Mouse (Mus musculus) limb, embryonic 14.5 days (tissue): ENCODE data around the gene Tnfaip8l2. TPM values are rescaled to one million over a fixed set of nuclear protein-coding genes. Genes with fewer than 3 reads are reported as not detected.

Source experiments
- ATAC-seq: fragments of 200-750 bp; cut with Nextera tagmentation; 2 replicates; pipeline ENCODE4 v1.8.0; 2017; ENCODE audit warnings: low read depth, moderate number of reproducible peaks, moderate TSS enrichment; ENCODE audit not compliant: low FRiP score
- DNase-seq: peaks from one replicate; pipeline ENCODE4 v3.0.0-alpha.2; 2015; ENCODE audit warnings: low spot score
- H3K27ac ChIP-seq: fragments of 300-500 bp; sonication (generic); replicated peaks from 2 replicates; pipeline ENCODE4 v1.5.1; 2014; ENCODE audit warnings: low read depth, mild to moderate bottlenecking, low read length, moderate library complexity, mixed read lengths
- H3K27me3 ChIP-seq: fragments of 300-500 bp; sonication (generic); 2 replicates; pipeline ENCODE4 v1.6.1; 2014; ENCODE audit warnings: low read length, mixed read lengths; ENCODE audit not compliant: control insufficient read depth, insufficient read depth
- H3K36me3 ChIP-seq: fragments of 300-500 bp; sonication (generic); 2 replicates; pipeline ENCODE4 v1.6.1; 2014; ENCODE audit warnings: mild to moderate bottlenecking, low read length, moderate library complexity, mixed read lengths; ENCODE audit not compliant: control insufficient read depth, insufficient read depth
- H3K4me1 ChIP-seq: fragments of 300-500 bp; sonication (generic); 2 replicates; pipeline ENCODE4 v1.6.1; 2014; ENCODE audit warnings: antibody characterized with exemption, low read length, mixed read lengths; ENCODE audit not compliant: control insufficient read depth, insufficient read depth
- H3K4me2 ChIP-seq: fragments of 300-500 bp; sonication (generic); replicated peaks from 2 replicates; pipeline ENCODE4 v1.6.1; 2014; ENCODE audit warnings: low read depth, mild to moderate bottlenecking, low read length, moderate library complexity; ENCODE audit not compliant: severe bottlenecking
- H3K4me3 ChIP-seq: fragments of 300-500 bp; sonication (generic); replicated peaks from 2 replicates; pipeline ENCODE4 v1.5.1; 2014; ENCODE audit warnings: low read length
- H3K9ac ChIP-seq: fragments of 300-500 bp; sonication (generic); 2 replicates; pipeline ENCODE4 v1.6.1; 2014; ENCODE audit warnings: mild to moderate bottlenecking, low read depth, low read length, moderate library complexity; ENCODE audit not compliant: severe bottlenecking
- H3K9me3 ChIP-seq: fragments of 300-500 bp; sonication (generic); 2 replicates; pipeline ENCODE4 v1.6.1; 2016; ENCODE audit warnings: low read length; ENCODE audit not compliant: control insufficient read depth
- POLR2A ChIP-seq: fragments of 200-500 bp; IDR thresholded peaks from 2 replicates; pipeline ENCODE4 v1.8.0; 2012; ENCODE audit warnings: inconsistent platforms, mild to moderate bottlenecking, moderate library complexity, borderline replicate concordance; ENCODE audit not compliant: insufficient read depth, insufficient read length; ENCODE audit errors: extremely low read depth
- WGBS: fragments of 180-500 bp; shearing (Covaris S2); extraction: QIAGEN DNeasy Blood & Tissue Kit; methylation state at CpG from one replicate; pipeline ENCODE4 v1.1.7; 2014; 5-methylcytosine and 5-hydroxymethylcytosine counted together
- polyA plus RNA-seq, 2 experiments: library from polyadenylated mRNA; depleted of rRNA in 1 of 2; stranded (reverse) in 1 of 2; unstranded in 1 of 2; fragments of >200 nt; fragmentation: Nextera tagmentation in 1 of 2; extraction: Ambion mirVana in 1 of 2; gene quantifications; 2 replicates each; pipeline versions ENCODE4 v1.2.1 to v1.2.3; 2012 to 2014

Tnfaip8l2 gene
- polyA plus RNA-seq (2012; rRNA removed): 4.4 and 4.9 TPM in 2 replicates
- polyA plus RNA-seq (2014; fragmentation: Nextera tagmentation; extraction: Ambion mirVana): 6.1 and 8.0 TPM in 2 replicates

- DNase-seq: no peak
- ATAC-seq: no peak
- H3K9ac ChIP-seq: no peak within 1 kb of the TSS
- H3K36me3 ChIP-seq: peaks cover 25% of the 10 kb centered on the region
- no peaks in the 10 kb centered on the region for H3K27me3 ChIP-seq
- 86% methylated on average over 10 of the region's 10 CpGs for WGBS
- H3K4me2 ChIP-seq: no peak within 1 kb of the TSS
- no peak for TF ChIP-seq POLR2A
- no peaks in the 10 kb centered on the region for H3K4me1 ChIP-seq
- no peak within 1 kb of the TSS for H3K27ac ChIP-seq
- no peaks in the 10 kb centered on the region for H3K9me3 ChIP-seq
- H3K4me3 ChIP-seq: no peak within 1 kb of the TSS
Observed at GRCm38 (mm10) chr3:95141952-95142616, at the start of gene Tnfaip8l2. Gene Tnfaip8l2, minus strand, starts transcription at chr3:95142360.

- no peaks in the 10 kb centered on the region for H3K9me3 ChIP-seq
- H3K36me3 ChIP-seq: peaks cover 75% of the 10 kb centered on the region
- ATAC-seq (no peak), DNase-seq (no peak)
- no peaks in the 10 kb centered on the region for H3K27me3 ChIP-seq
- H3K4me2 ChIP-seq: no peak overlapping the region
- WGBS: 88% methylated on average over 6 of the region's 6 CpGs
- no peaks in the 10 kb centered on the region for H3K4me1 ChIP-seq
- H3K9ac ChIP-seq: no peak overlapping the region
- TF ChIP-seq POLR2A: no peak
- no peak overlapping the region for H3K27ac ChIP-seq
- H3K4me3 ChIP-seq: no peak overlapping the region
Observed at GRCm38 (mm10) chr3:95186888-95187287, 44.7 kb upstream of the Tnfaip8l2 start.

GRCm38 (mm10) chr3:95186100-95186499 is 43.9 kb upstream of the Tnfaip8l2 start:
- WGBS: 95% methylated on average over 2 of the region's 2 CpGs
- H3K36me3 ChIP-seq: peaks cover 73% of the 10 kb centered on the region

GRCm38 (mm10) chr3:95184796-95185577 is 42.8 kb upstream of the Tnfaip8l2 start:
- DNase-seq (no peak), ATAC-seq (no peak)
- Histone ChIP-seq H3K9me3 (no peaks in the 10 kb centered on the region), H3K27ac (no peak overlapping the region), H3K36me3 (peaks cover 62% of the 10 kb centered on the region), H3K9ac (no peak overlapping the region), H3K27me3 (no peaks in the 10 kb centered on the region), H3K4me2 (no peak overlapping the region), H3K4me3 (no peak overlapping the region), H3K4me1 (no peaks in the 10 kb centered on the region)
- TF ChIP-seq POLR2A: no peak
- 93% methylated on average over 9 of the region's 9 CpGs for WGBS

More at GRCm38 (mm10) chr3:95186100-95186499, 43.9 kb upstream of the Tnfaip8l2 start:
- Histone ChIP-seq H3K9me3 (no peaks in the 10 kb centered on the region), H3K4me1 (no peaks in the 10 kb centered on the region), H3K4me3 (no peak overlapping the region), H3K4me2 (no peak overlapping the region), H3K9ac (no peak overlapping the region), H3K27me3 (no peaks in the 10 kb centered on the region), H3K27ac (no peak overlapping the region)
- DNase-seq: no peak
- no peak for TF ChIP-seq POLR2A
- ATAC-seq: no peak

GRCm38 (mm10) chr3:95181841-95182240 is 39.7 kb upstream of the Tnfaip8l2 start:
- Histone ChIP-seq H3K4me1 (no peaks in the 10 kb centered on the region), H3K9ac (no peak overlapping the region), H3K27me3 (no peaks in the 10 kb centered on the region), H3K27ac (no peak overlapping the region), H3K4me3 (no peak overlapping the region), H3K4me2 (no peak overlapping the region), H3K9me3 (no peaks in the 10 kb centered on the region), H3K36me3 (peaks cover 33% of the 10 kb centered on the region)
- ATAC-seq (no peak), DNase-seq (no peak)
- WGBS: 69% methylated on average over 1 of the region's 1 CpGs
- TF ChIP-seq POLR2A: no peak
